Mouse (Mus musculus): Measurements from ENCODE around the gene Ralgapa2.

Ralgapa2 gene

GRCm38 (mm10) chr2:146347942-146348341, 164.2 kb downstream of the Ralgapa2 start:
- peak; percentile 13 for DNase-seq

GRCm38 (mm10) chr2:146340090-146340489, 172.1 kb downstream of the Ralgapa2 start:
- DNase-seq, result no peak

- no peak for DNase-seq
Observed at GRCm38 (mm10) chr2:146337540-146337939, 174.6 kb downstream of the Ralgapa2 start.

GRCm38 (mm10) chr2:146331894-146332476, 180.2 kb downstream of the Ralgapa2 start:
- DNase-seq, result no peak

- no peak for DNase-seq
Observed at GRCm38 (mm10) chr2:146330772-146331281, 181.3 kb downstream of the Ralgapa2 start.

GRCm38 (mm10) chr2:146330101-146330500, 182.0 kb downstream of the Ralgapa2 start:
- DNase-seq, result no peak

- DNase-seq, result no peak
Observed at GRCm38 (mm10) chr2:146326654-146327053, 185.5 kb downstream of the Ralgapa2 start.

- DNase-seq, result no peak
Observed at GRCm38 (mm10) chr2:146324907-146325715, 187.0 kb downstream of the Ralgapa2 start.

GRCm38 (mm10) chr2:146324140-146324906, 187.8 kb downstream of the Ralgapa2 start:
- DNase-seq, result no peak

GRCm38 (mm10) chr2:146323528-146323927, 188.6 kb downstream of the Ralgapa2 start:
- no peak for DNase-seq

GRCm38 (mm10) chr2:146322770-146323169, 189.4 kb downstream of the Ralgapa2 start:
- peak; percentile 20 for DNase-seq

- DNase-seq, result no peak
Observed at GRCm38 (mm10) chr2:146322019-146322418, 190.1 kb downstream of the Ralgapa2 start.

- no peak for DNase-seq
Observed at GRCm38 (mm10) chr2:146320666-146321065, 191.5 kb downstream of the Ralgapa2 start.

GRCm38 (mm10) chr2:146314751-146315150, 197.4 kb downstream of the Ralgapa2 start:
- no peak for DNase-seq

- no peak for DNase-seq
Observed at GRCm38 (mm10) chr2:146313811-146314210, 198.3 kb downstream of the Ralgapa2 start.

- DNase-seq, result no peak
Observed at GRCm38 (mm10) chr2:146310760-146311159, 201.4 kb downstream of the Ralgapa2 start.

GRCm38 (mm10) chr2:146310291-146310690, 201.9 kb downstream of the Ralgapa2 start:
- peak; percentile 18 for DNase-seq

GRCm38 (mm10) chr2:146309413-146309812, 202.7 kb downstream of the Ralgapa2 start:
- DNase-seq, result no peak

GRCm38 (mm10) chr2:146307060-146307459, 205.1 kb downstream of the Ralgapa2 start:
- DNase-seq, result no peak

GRCm38 (mm10) chr2:146302094-146302699, 209.9 kb downstream of the Ralgapa2 start:
- no peak for DNase-seq

- DNase-seq, result no peak
Observed at GRCm38 (mm10) chr2:146300500-146301020, 211.6 kb downstream of the Ralgapa2 start.

- no peak for DNase-seq
Observed at GRCm38 (mm10) chr2:146299841-146300460, 212.2 kb downstream of the Ralgapa2 start.
